Mouse (Mus musculus): Measurements from ENCODE around the gene 9930104L06Rik.

The 9930104L06Rik gene

GRCm38 (mm10) chr4:124949488-124949887 lies 12.6 kb downstream of the 9930104L06Rik start:
- CTCF ChIA-PET: interaction anchor here in 1 of 4 experiments (0.7 kb wide), 1 partner anchor 26 kb away, joined by 14 read pairs; no protein-coding TSS in a partner anchor
- POLR2A ChIA-PET: interaction anchor here in 2 of 4 experiments (0.6 to 3.5 kb wide), 4 partner anchors 11 to 1114 kb away, joined by 3 to 18 read pairs (median 4); partner anchors contain the start of gene 9930104L06Rik (in 1 of the 2)

- ChIA-PET CTCF (interaction anchor here (0.5 to 1.4 kb wide), 8 partner anchors 7 to 735 kb away, joined by 3 to 8 read pairs (median 4); no protein-coding TSS in a partner anchor), POLR2A (interaction anchor here in 2 of 4 experiments (0.6 to 1.6 kb wide), 9 partner anchors 13 to 1113 kb away, joined by 3 to 5 read pairs (median 4); partner anchors contain the start of gene 9930104L06Rik (in 1 of the 2))
Observed at GRCm38 (mm10) chr4:124950181-124951035, 13.6 kb downstream of the 9930104L06Rik start.

- ChIA-PET CTCF (interaction anchor here (0.5 to 1.4 kb wide), 7 partner anchors 8 to 734 kb away, joined by 3 to 6 read pairs (median 4); no protein-coding TSS in a partner anchor), POLR2A (interaction anchor here in 2 of 4 experiments (0.6 to 1.6 kb wide), 9 partner anchors 11 to 105 kb away, joined by 3 to 5 read pairs (median 3); partner anchors contain the start of genes 9930104L06Rik (in 1 of the 2) and Cdca8 (in 1 of the 2))
Observed at GRCm38 (mm10) chr4:124951036-124951433, 14.2 kb downstream of the 9930104L06Rik start.

- ChIA-PET CTCF (interaction anchor here (0.9 to 2.8 kb wide), 5 partner anchors 10 to 30 kb away, joined by 3 to 20 read pairs (median 7); no protein-coding TSS in a partner anchor), POLR2A (interaction anchor here in 3 of 4 experiments (0.5 to 1.3 kb wide), 9 partner anchors 9 to 105 kb away, joined by 3 to 5 read pairs (median 4); partner anchors contain the start of genes 9930104L06Rik (in 2 of the 3) and Cdca8 (in 1 of the 3))
Observed at GRCm38 (mm10) chr4:124953546-124953945, 16.7 kb downstream of the 9930104L06Rik start.

GRCm38 (mm10) chr4:124957284-124957683 lies 20.4 kb downstream of the 9930104L06Rik start:
- CTCF ChIA-PET: interaction anchor here in 2 of 4 experiments (0.7 to 2.0 kb wide), 4 partner anchors 14 to 402 kb away, joined by 3 to 7 read pairs (median 4); no protein-coding TSS in a partner anchor
- POLR2A ChIA-PET: no interaction called here

- POLR2A ChIA-PET: no interaction called here
- CTCF ChIA-PET: interaction anchor here in 3 of 4 experiments (0.8 to 1.8 kb wide), 4 partner anchors 16 to 25 kb away, joined by 3 to 6 read pairs (median 4); no protein-coding TSS in a partner anchor
Observed at GRCm38 (mm10) chr4:124959062-124959461, 22.2 kb downstream of the 9930104L06Rik start.

GRCm38 (mm10) chr4:124960940-124961339 lies 24.1 kb downstream of the 9930104L06Rik start:
- CTCF ChIA-PET: interaction anchor here in 2 of 4 experiments (0.5 to 0.6 kb wide), 2 partner anchors 10 to 88 kb away, joined by 3 read pairs; no protein-coding TSS in a partner anchor

DNA sequence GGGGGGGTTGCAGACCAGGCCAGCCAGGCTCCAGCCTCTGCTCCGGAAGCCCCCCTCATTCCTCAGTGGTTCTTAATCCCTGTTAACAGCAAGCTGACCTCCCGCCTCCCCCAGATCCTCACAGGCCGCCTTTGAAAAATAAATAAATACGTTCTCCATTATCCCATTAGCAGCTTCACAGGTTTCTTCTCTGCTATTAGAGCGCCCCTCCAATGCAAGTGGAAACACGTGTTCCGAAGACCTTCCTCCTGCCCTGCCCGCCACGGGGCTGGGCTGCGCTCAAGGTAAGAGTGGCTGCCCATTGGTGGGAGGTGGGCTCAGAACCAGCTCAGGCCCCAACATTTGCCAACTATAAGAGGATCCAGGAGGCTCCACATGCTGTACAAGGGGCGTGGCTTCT lies 25.7 kb downstream of the 9930104L06Rik start:
- ChIA-PET POLR2A (interaction anchor here in 3 of 4 experiments (0.7 to 1.5 kb wide), 6 partner anchors 10 to 458 kb away, joined by 3 to 5 read pairs (median 3); partner anchors contain the start of gene 9930104L06Rik (in 1 of the 3)), CTCF (interaction anchor here in 2 of 4 experiments (1.0 to 1.1 kb wide), 2 partner anchors 21 to 96 kb away, joined by 3 to 7 read pairs; no protein-coding TSS in a partner anchor)

More at GRCm38 (mm10) chr4:124960940-124961339, 24.1 kb downstream of the 9930104L06Rik start:
- POLR2A ChIA-PET: no interaction called here

- CTCF ChIA-PET: interaction anchor here in 2 of 4 experiments (0.9 to 1.5 kb wide), 3 partner anchors 19 to 22 kb away, joined by 3 to 5 read pairs (median 4); no protein-coding TSS in a partner anchor
- POLR2A ChIA-PET: interaction anchor here in 1 of 4 experiments (0.9 kb wide), 1 partner anchor 14 kb away, joined by 3 read pairs; no protein-coding TSS in a partner anchor
Observed at GRCm38 (mm10) chr4:124964912-124965599, 28.2 kb downstream of the 9930104L06Rik start.

DNA sequence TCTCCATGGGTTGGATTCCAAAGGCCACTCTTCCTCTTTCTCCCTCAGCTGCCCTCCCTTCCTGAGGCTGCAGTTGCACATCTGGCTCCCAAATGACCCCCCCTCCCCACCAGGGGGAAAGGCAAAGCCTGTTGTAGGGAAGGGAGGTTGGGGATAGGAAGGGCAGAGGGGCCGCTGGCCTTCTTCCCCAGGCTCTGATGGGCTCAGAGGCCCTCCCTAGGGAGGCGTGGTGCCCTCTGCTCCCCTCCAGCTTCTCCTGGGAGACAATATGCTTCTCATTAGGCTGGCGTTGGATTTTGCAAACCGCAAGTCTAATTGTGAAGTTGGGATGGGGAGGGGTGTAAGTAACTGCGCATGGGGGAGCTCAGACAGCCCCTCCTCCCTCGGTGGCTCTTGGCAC lies 31.9 kb downstream of the 9930104L06Rik start:
- POLR2A ChIA-PET: interaction anchor here in 1 of 4 experiments (0.6 to 1.3 kb wide), 3 partner anchors 9 to 58 kb away, joined by 4 to 5 read pairs (median 4); no protein-coding TSS in a partner anchor

GRCm38 (mm10) chr4:124969219-124969848 lies 32.5 kb downstream of the 9930104L06Rik start:
- POLR2A ChIA-PET: no interaction called here
- CTCF ChIA-PET: interaction anchor here in 2 of 4 experiments (1.2 to 3.1 kb wide), 1 partner anchor 14 kb away, joined by 3 to 10 read pairs; no protein-coding TSS in a partner anchor

More for the DNA sequence above, 31.9 kb downstream of the 9930104L06Rik start:
- CTCF ChIA-PET: interaction anchor here in 2 of 4 experiments (0.7 to 1.4 kb wide), 3 partner anchors 15 to 32 kb away, joined by 3 to 8 read pairs (median 4); partner anchors contain the start of gene 9930104L06Rik (in 1 of the 2)

GRCm38 (mm10) chr4:124970194-124970593 lies 33.3 kb downstream of the 9930104L06Rik start:
- CTCF ChIA-PET: interaction anchor here in 3 of 4 experiments (0.6 to 3.1 kb wide), 3 partner anchors 14 to 422 kb away, joined by 3 to 10 read pairs (median 4); no protein-coding TSS in a partner anchor
- POLR2A ChIA-PET: no interaction called here

- ChIA-PET POLR2A (interaction anchor here in 1 of 4 experiments (0.7 kb wide), 1 partner anchor 1130 kb away, joined by 11 read pairs; no protein-coding TSS in a partner anchor), CTCF (interaction anchor here (0.6 to 3.1 kb wide), 7 partner anchors 10 to 717 kb away, joined by 3 to 10 read pairs (median 3); no protein-coding TSS in a partner anchor)
Observed at GRCm38 (mm10) chr4:124970677-124971076, 33.8 kb downstream of the 9930104L06Rik start.

GRCm38 (mm10) chr4:124971094-124971493 lies 34.2 kb downstream of the 9930104L06Rik start:
- POLR2A ChIA-PET: interaction anchor here in 2 of 4 experiments (0.7 to 1.1 kb wide), 2 partner anchors 35 to 1130 kb away, joined by 3 to 11 read pairs; partner anchors contain the start of gene 9930104L06Rik (in 1 of the 2)
- CTCF ChIA-PET: interaction anchor here in 3 of 4 experiments (0.6 to 3.1 kb wide), 6 partner anchors 11 to 716 kb away, joined by 3 to 10 read pairs (median 4); no protein-coding TSS in a partner anchor

DNA sequence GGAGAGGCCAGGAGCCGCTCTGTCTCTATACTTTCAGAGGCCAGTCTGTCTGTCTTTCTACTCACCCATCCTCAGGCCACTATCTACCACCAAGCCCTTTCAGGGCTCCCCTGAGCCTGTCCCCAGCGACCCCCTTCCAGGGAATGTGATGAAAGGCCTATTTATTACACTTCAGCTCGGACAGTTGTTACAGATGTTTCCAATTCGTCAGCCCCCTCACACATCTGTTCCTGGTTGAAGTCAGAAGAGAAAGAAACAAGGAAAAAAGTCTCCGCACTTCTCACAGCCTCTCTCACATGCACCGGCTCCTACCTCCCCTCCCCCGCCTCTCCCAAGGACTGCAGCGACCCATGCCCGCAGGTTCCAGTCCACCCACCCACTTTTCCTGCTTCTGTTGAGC lies 35.5 kb downstream of the 9930104L06Rik start:
- POLR2A ChIA-PET: interaction anchor here in 1 of 4 experiments (0.6 to 1.0 kb wide), 2 partner anchors 75 to 94 kb away, joined by 3 read pairs; partner anchors contain the start of gene Snip1
- CTCF ChIA-PET: interaction anchor here in 1 of 4 experiments (1.2 to 3.1 kb wide), 2 partner anchors 11 to 29 kb away, joined by 3 to 10 read pairs; no protein-coding TSS in a partner anchor

- ChIA-PET CTCF (interaction anchor here in 3 of 4 experiments (0.6 to 2.7 kb wide), 7 partner anchors 10 to 91 kb away, joined by 3 to 20 read pairs (median 4); no protein-coding TSS in a partner anchor), POLR2A (interaction anchor here in 1 of 4 experiments (1.0 kb wide), 1 partner anchor 93 kb away, joined by 3 read pairs; the partner anchor contains the start of gene Snip1)
Observed at GRCm38 (mm10) chr4:124973296-124973695, 36.4 kb downstream of the 9930104L06Rik start.
